Mouse (Mus musculus): ENCODE results near the gene Cyp4a31. TPM values are rescaled to one million over a fixed set of nuclear protein-coding genes. Genes with fewer than 3 reads are reported as not detected.

The Cyp4a31 gene
- 0.10 TPM in 1 of 2 replicates, not detected in the other for polyA plus RNA-seq (2012; rRNA removed)

DNA sequence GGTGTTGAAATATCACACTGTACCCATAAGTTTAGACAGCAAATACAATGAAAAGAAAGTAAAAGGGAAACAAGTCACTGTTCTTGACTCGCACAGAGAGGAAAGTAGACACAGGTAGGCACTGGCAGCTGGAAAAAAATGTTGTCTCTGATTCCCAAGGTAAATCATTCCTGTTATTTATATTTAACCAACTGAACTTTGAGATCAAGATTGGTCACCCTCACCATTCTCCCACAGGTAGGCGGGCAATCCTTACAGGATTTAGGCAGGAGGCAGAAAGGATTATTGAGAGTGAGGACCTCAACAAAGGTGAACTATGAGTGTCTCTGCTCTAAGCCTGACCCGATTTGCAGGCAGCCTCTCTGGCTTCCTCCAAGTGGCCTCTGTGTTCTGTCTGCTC lies at the start of gene Cyp4a31:
Cyp4a31 (plus strand) TSS at position 249 of the 400 bp plus-strand sequence.

DNA sequence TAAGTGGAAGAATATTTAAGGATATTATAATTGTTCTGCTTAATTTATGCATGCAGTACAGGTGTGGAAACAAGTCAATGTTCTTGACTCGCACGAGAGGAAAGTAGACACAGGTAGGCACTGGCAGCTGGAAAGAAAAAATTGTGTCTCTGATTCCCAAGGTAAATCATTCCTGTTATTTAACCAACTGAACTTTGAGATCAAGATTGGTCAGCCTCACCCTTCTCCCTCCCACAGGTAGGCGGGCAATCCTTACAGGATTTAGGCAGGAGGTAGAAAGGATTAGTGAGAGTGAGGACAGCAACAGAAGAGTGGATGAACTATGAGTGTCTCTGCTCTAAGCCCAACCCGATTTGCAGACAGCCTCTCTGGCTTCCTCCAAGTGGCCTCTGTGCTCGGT lies 45.4 kb upstream of the Cyp4a31 start, which contains the start of gene Cyp4a10:
Cyp4a10 (plus strand) TSS at position 265 of the 400 bp plus-strand sequence.

DNA sequence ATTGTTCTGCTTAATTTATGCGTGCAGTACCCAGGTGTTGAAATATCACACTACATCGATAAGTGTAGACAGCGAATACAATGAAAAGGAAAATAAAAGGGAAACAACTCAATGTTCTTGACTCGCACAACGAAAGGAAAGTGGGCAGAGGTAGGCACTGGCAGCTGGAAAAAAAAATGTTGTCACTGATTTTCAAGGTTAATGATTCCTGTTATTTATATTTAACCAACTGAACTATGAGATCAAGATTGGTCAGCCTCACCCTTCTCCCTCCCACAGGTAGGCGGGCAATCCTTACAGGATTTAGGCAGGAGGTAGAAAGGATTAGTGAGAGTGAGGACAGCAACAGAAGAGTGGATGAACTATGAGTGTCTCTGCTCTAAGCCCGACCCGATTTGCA lies 37.2 kb downstream of the Cyp4a31 start, which contains the start of gene Cyp4a32:
Cyp4a32 (plus strand) TSS at position 359 of the 400 bp plus-strand sequence.

Other genes starting within 250 kb of the Cyp4a31 start
- not detected in 2 replicates for gene Cyp4a12b, start 152.0 kb upstream of the Cyp4a31 start, polyA plus RNA-seq (2012; rRNA removed)
- not detected in 2 replicates for gene Cyp4a30b, start 111.0 kb upstream of the Cyp4a31 start, polyA plus RNA-seq (2012; rRNA removed)
- gene Cyp4a14, start 67.5 kb upstream of the Cyp4a31 start, polyA plus RNA-seq (2012; rRNA removed), result not detected in 2 replicates
- gene Cyp4a10, start 45.4 kb upstream of the Cyp4a31 start, polyA plus RNA-seq (2012; rRNA removed), result not detected in 2 replicates
- gene Cyp4a32, start 37.3 kb downstream of the Cyp4a31 start, polyA plus RNA-seq (2012; rRNA removed), result not detected in 2 replicates
- 0.08 and 0.19 TPM in 2 replicates for gene Cyp4b1, start 84.1 kb downstream of the Cyp4a31 start, polyA plus RNA-seq (2012; rRNA removed)
- gene Efcab14, start 174.1 kb downstream of the Cyp4a31 start, polyA plus RNA-seq (2012; rRNA removed), result 17.9 and 24.6 TPM in 2 replicates
- 0.42 and 1.2 TPM in 2 replicates for gene Tex38, start 217.4 kb downstream of the Cyp4a31 start, polyA plus RNA-seq (2012; rRNA removed)
- 27.5 and 28.1 TPM in 2 replicates for gene Atpaf1, start 221.2 kb downstream of the Cyp4a31 start, polyA plus RNA-seq (2012; rRNA removed)

Measured in central nervous system, embryonic 11.5 days (tissue).